ENCODE assay signal across 27 mouse cellular contexts in genomic region chr17:34476427-34476826, GRCm38 (mm10). TPM values are rescaled to one million over a fixed set of nuclear protein-coding genes. Genes with fewer than 3 reads are reported as not detected.
"Had no signal": no experiment of that assay in that cellular context is flagged by ENCODE, and none has a peak within 500 bp of the region (broad histone marks: within the 10 kb centered on the region; RNA-seq: fewer than 3 reads in every experiment).

No protein-coding gene starts in this region.

- H3K4me1 ChIP-seq: heart, embryonic 10.5 days; heart, embryonic 12.5 days; hindbrain, embryonic 10.5 days; hindbrain, embryonic 12.5 days; hindbrain, embryonic 15.5 days; limb, embryonic 13.5 days; limb, embryonic 15.5 days; liver, embryonic 12.5 days had no signal

- H3K4me3 ChIP-seq: heart, adult 2 months; heart, embryonic 10.5 days; heart, embryonic 12.5 days; hindbrain, embryonic 10.5 days; hindbrain, embryonic 12.5 days; hindbrain, embryonic 15.5 days; limb, embryonic 13.5 days; limb, embryonic 15.5 days; liver, embryonic 12.5 days had no signal

- H3K4me2 ChIP-seq: heart, embryonic 12.5 days; hindbrain, embryonic 12.5 days; hindbrain, embryonic 15.5 days; limb, embryonic 13.5 days; limb, embryonic 15.5 days; liver, embryonic 12.5 days had no signal

- ATAC-seq: forebrain, postnatal 0 days; hindbrain, postnatal 0 days; liver, embryonic 12.5 days had no signal

- H3K27ac ChIP-seq: heart, adult 2 months; heart, embryonic 10.5 days; hindbrain, embryonic 10.5 days; hindbrain, embryonic 12.5 days; hindbrain, embryonic 15.5 days; hindbrain, postnatal 0 days; limb, embryonic 13.5 days; limb, embryonic 15.5 days; liver, embryonic 12.5 days had no signal

- H3K9ac ChIP-seq: forebrain, postnatal 0 days; heart, embryonic 12.5 days; hindbrain, embryonic 12.5 days; hindbrain, embryonic 15.5 days; limb, embryonic 13.5 days; limb, embryonic 15.5 days; liver, embryonic 12.5 days had no signal

- H3K27me3 ChIP-seq: hindbrain, embryonic 12.5 days; hindbrain, embryonic 15.5 days; limb, embryonic 13.5 days; limb, embryonic 15.5 days had no signal

- DNase-seq: forebrain, postnatal 0 days; gastrocnemius, postnatal 14 days; gastrocnemius, postnatal 36 days; heart, adult 11 months; heart, adult 2 months; heart, postnatal 10 days; heart, postnatal 4 days; kidney, adult 18-20 months; kidney, adult 8-10 months; kidney, postnatal 10 days; kidney, postnatal 36 days; left cerebral cortex, postnatal 4 days had no signal

- H3K36me3 ChIP-seq: heart, embryonic 10.5 days; heart, embryonic 12.5 days; hindbrain, embryonic 10.5 days; hindbrain, embryonic 12.5 days; hindbrain, embryonic 15.5 days; limb, embryonic 13.5 days; limb, embryonic 15.5 days; liver, embryonic 12.5 days had no signal

- H3K9me3 ChIP-seq: heart, embryonic 10.5 days; heart, embryonic 12.5 days; hindbrain, embryonic 10.5 days; hindbrain, embryonic 12.5 days; hindbrain, embryonic 15.5 days; limb, embryonic 13.5 days; limb, embryonic 15.5 days; liver, embryonic 12.5 days had no signal

RNA-seq across cellular contexts. Expression of gene Btnl4, which starts 0.7 kb away (rescaled TPM):
- polyA plus RNA-seq: forebrain, postnatal 0 days; gonadal fat pad, adult 2 months; heart, adult 2 months; heart, embryonic 10.5 days; heart, embryonic 12.5 days; heart, embryonic 14.5 days; hindbrain, embryonic 10.5 days; hindbrain, embryonic 12.5 days; hindbrain, embryonic 15.5 days; hindbrain, postnatal 0 days; kidney, embryonic 14.5 days; kidney, embryonic 16.5 days; limb, embryonic 11.5 days; limb, embryonic 13.5 days; limb, embryonic 15.5 days; liver, adult 2 months; liver, embryonic 12.5 days had no signal

RNA-seq across cellular contexts. Expression of gene Btnl6, which starts 40.7 kb away (rescaled TPM):
- polyA plus RNA-seq: forebrain, postnatal 0 days; gonadal fat pad, adult 2 months; heart, adult 2 months; heart, embryonic 10.5 days; heart, embryonic 12.5 days; heart, embryonic 14.5 days; hindbrain, embryonic 10.5 days; hindbrain, embryonic 12.5 days; hindbrain, embryonic 15.5 days; kidney, embryonic 14.5 days; kidney, embryonic 16.5 days; limb, embryonic 11.5 days; limb, embryonic 13.5 days; limb, embryonic 15.5 days; liver, adult 2 months; liver, embryonic 12.5 days had no signal
